14 mouse cellular contexts compared by ENCODE assay signal in the genomic region with DNA sequence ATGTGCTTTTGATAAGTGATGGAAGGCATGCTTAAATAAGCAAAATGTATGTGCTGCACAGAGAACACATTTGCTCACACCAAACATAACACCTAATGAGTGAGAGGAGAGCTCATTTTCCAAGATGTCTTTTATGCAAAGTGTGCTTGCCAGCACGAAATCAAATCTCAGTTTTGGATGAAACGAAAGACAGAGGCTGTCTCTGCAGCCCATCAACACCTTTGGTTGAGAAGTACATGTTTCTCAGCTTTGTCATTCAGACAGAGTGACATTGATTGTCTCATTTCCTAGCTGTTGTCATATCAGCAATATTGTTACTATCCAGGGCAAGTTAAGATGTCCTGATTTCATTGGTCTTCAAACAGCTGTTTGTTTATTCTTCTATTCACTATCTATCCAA.
"Had no signal": no experiment of that assay in that cellular context is flagged by ENCODE, and none has a peak within 500 bp of the region (broad histone marks: within the 10 kb centered on the region; RNA-seq: fewer than 3 reads in every experiment).

No protein-coding gene starts in this region.

- H3K27ac ChIP-seq: midbrain, embryonic 13.5 days; midbrain, embryonic 15.5 days; neural tube, embryonic 12.5 days; stomach, embryonic 15.5 days; stomach, postnatal 0 days had no signal

- H3K4me3 ChIP-seq: midbrain, embryonic 13.5 days; midbrain, embryonic 15.5 days; neural tube, embryonic 12.5 days; stomach, embryonic 15.5 days had no signal

- H3K9me3 ChIP-seq: midbrain, embryonic 13.5 days; midbrain, embryonic 15.5 days; neural tube, embryonic 12.5 days; stomach, embryonic 15.5 days had no signal

- H3K36me3 ChIP-seq: midbrain, embryonic 13.5 days; midbrain, embryonic 15.5 days; neural tube, embryonic 12.5 days; stomach, embryonic 15.5 days had no signal

- DNase-seq: lung, adult 18-20 months; lung, embryonic 14.5 days; lung, postnatal 10 days; lung, postnatal 4 days; right cerebral cortex, postnatal 14 days; thymus, adult 2 months; thymus, postnatal 25 days; thymus, postnatal 4 days had no signal

- H3K9ac ChIP-seq: lung, embryonic 14.5 days; midbrain, embryonic 13.5 days; midbrain, embryonic 15.5 days; neural tube, embryonic 12.5 days; stomach, embryonic 15.5 days had no signal

- H3K4me2 ChIP-seq: lung, embryonic 14.5 days; midbrain, embryonic 11.5 days; midbrain, embryonic 13.5 days; midbrain, embryonic 15.5 days; neural tube, embryonic 12.5 days; stomach, embryonic 15.5 days had no signal

- H3K27me3 ChIP-seq: midbrain, embryonic 13.5 days; midbrain, embryonic 15.5 days; neural tube, embryonic 12.5 days; stomach, embryonic 15.5 days had no signal

- H3K4me1 ChIP-seq: midbrain, embryonic 15.5 days; neural tube, embryonic 12.5 days; stomach, embryonic 15.5 days had no signal

- ATAC-seq: midbrain, embryonic 13.5 days; midbrain, embryonic 15.5 days had no signal
